Mouse (Mus musculus) retina, adult 2 months (tissue): Measurements from ENCODE around the gene Itpkb.

Source experiments
- DNase-seq: peaks from one replicate; pipeline ENCODE4 v3.0.0-alpha.2; 2012; ENCODE audit warnings: low read depth, low spot score

Itpkb gene

GRCm38 (mm10) chr1:180462983-180463475 lies 132.7 kb downstream of the Itpkb start:
- no peak for DNase-seq

DNA sequence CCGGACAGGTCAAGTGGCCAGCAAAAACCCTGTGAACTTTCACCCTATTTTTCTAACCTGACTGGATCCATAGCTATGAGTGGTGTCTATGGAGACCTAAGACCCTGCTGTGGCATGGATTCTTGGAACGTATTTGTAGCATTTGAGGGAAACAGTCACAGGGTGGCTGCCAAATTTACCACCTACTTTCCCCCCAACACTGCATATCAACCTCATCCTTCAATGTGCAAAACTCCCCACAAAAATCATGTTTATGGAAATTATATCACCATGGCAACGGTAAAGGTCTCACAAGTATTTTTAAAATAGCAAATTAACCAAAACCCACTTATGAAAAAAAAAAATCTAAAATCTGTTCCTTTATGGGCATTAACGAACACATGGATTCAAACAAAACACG lies 134.1 kb downstream of the Itpkb start:
- no peak for DNase-seq

DNA sequence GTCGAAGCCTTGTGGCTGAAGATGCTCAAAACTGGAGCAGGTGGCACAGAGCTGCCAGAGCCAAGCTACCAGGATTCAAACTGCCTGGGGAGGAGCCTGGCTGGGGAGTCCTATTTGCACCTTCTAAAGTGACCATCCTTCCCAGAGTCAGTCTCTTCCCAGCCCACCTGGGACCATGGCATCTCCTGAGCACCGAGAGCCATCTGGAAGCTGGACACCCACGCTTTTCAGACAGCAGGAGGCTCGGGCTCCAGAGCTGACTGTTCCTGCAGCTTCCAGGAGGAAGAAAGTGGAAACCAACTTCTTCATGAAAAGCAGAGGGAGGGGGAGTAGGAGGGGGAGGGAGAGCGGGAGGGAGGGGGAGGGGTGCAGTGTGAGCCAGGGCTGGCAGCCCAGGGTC lies 135.3 kb downstream of the Itpkb start:
- DNase-seq: no peak

DNA sequence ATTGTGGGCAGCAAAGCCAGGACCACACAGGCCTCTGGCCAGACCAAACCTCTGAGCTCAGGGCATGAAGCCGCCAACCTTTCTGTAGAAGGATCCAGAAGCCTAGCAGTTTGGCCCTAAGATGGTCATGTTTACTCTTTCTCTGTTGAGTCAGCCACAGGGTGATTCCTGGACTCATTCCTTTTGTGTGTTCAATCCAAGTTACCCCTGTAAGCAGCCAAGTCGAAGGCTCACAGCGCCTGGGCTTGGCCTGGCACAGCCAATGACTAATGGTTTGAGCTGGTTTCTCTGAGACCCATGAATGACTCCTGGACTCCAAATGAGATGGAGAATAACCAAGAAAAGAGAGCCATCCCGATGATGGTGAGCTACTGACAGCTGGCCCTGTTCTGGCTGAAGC lies 137.7 kb downstream of the Itpkb start:
- DNase-seq: no peak

GRCm38 (mm10) chr1:180473566-180473965 lies 143.3 kb downstream of the Itpkb start:
- no peak for DNase-seq
